Mouse (Mus musculus): ENCODE results near the gene Grcc10. TPM values are rescaled to one million over a fixed set of nuclear protein-coding genes. Genes with fewer than 3 reads are reported as not detected.

The Grcc10 gene
- total RNA-seq, 2 experiments from 2014 or later: 109 to 177 TPM

- ATAC-seq (replicated peaks; ENCODE audit: poor library complexity, severe bottlenecking): no peak
Measured at GRCm38 (mm10) chr6:124757909-124758848, 17.0 kb upstream of the Grcc10 start.

- no peak for ATAC-seq (replicated peaks; ENCODE audit: poor library complexity, severe bottlenecking)
Measured at GRCm38 (mm10) chr6:124757351-124757880, 16.2 kb upstream of the Grcc10 start.

GRCm38 (mm10) chr6:124756652-124757350 is 15.6 kb upstream of the Grcc10 start:
- ATAC-seq (replicated peaks; ENCODE audit: poor library complexity, severe bottlenecking): peak; percentile 47

GRCm38 (mm10) chr6:124755831-124756595 is 14.8 kb upstream of the Grcc10 start, which contains the start of the genes Gm45234 and Atn1:
Gm45234 (minus strand) TSS chr6:124756021.
Atn1 (minus strand) TSS chr6:124756524.
- peak; percentile 47 for ATAC-seq (replicated peaks; ENCODE audit: poor library complexity, severe bottlenecking)

- no peak for ATAC-seq (replicated peaks; ENCODE audit: poor library complexity, severe bottlenecking)
Measured at GRCm38 (mm10) chr6:124755306-124755705, 14.1 kb upstream of the Grcc10 start.

GRCm38 (mm10) chr6:124753861-124754260 is 12.7 kb upstream of the Grcc10 start:
- no peak for ATAC-seq (replicated peaks; ENCODE audit: poor library complexity, severe bottlenecking)

GRCm38 (mm10) chr6:124750405-124750804 is 9.2 kb upstream of the Grcc10 start:
- ATAC-seq (replicated peaks; ENCODE audit: poor library complexity, severe bottlenecking): no peak

- no peak for ATAC-seq (replicated peaks; ENCODE audit: poor library complexity, severe bottlenecking)
Measured at GRCm38 (mm10) chr6:124746654-124747632, 5.8 kb upstream of the Grcc10 start.

- no peak for ATAC-seq (replicated peaks; ENCODE audit: poor library complexity, severe bottlenecking)
Measured at GRCm38 (mm10) chr6:124746296-124746605, 5.1 kb upstream of the Grcc10 start.

- ATAC-seq (replicated peaks; ENCODE audit: poor library complexity, severe bottlenecking): peak; percentile 67
Measured at GRCm38 (mm10) chr6:124745490-124746295, 4.5 kb upstream of the Grcc10 start.

GRCm38 (mm10) chr6:124744755-124745321 is 3.7 kb upstream of the Grcc10 start:
- no peak for ATAC-seq (replicated peaks; ENCODE audit: poor library complexity, severe bottlenecking)

- no peak for ATAC-seq (replicated peaks; ENCODE audit: poor library complexity, severe bottlenecking)
Measured at GRCm38 (mm10) chr6:124743647-124744046, 2.5 kb upstream of the Grcc10 start.

- ATAC-seq (replicated peaks; ENCODE audit: poor library complexity, severe bottlenecking): no peak
Measured at GRCm38 (mm10) chr6:124742839-124743514, 1.8 kb upstream of the Grcc10 start.

- no peak for ATAC-seq (replicated peaks; ENCODE audit: poor library complexity, severe bottlenecking)
Measured at GRCm38 (mm10) chr6:124741842-124742241, 668 bp upstream of the Grcc10 start.

- ATAC-seq (replicated peaks; ENCODE audit: poor library complexity, severe bottlenecking): no peak; the same call in none of the 2 replicates
Measured at GRCm38 (mm10) chr6:124740211-124740887, 825 bp downstream of the Grcc10 start.

GRCm38 (mm10) chr6:124739231-124739796 is 1.9 kb downstream of the Grcc10 start:
- ATAC-seq (replicated peaks; ENCODE audit: poor library complexity, severe bottlenecking): no peak
